Mouse (Mus musculus): ENCODE data around the gene Plxnc1. TPM values are rescaled to one million over a fixed set of nuclear protein-coding genes. Genes with fewer than 3 reads are reported as not detected.
A peak's percentile ranks its signal among the peaks of the same experiment; 100 is the strongest.

Gene Plxnc1
- polyA plus RNA-seq, 1 experiment from 2014 or later, result 7.1 TPM

DNA sequence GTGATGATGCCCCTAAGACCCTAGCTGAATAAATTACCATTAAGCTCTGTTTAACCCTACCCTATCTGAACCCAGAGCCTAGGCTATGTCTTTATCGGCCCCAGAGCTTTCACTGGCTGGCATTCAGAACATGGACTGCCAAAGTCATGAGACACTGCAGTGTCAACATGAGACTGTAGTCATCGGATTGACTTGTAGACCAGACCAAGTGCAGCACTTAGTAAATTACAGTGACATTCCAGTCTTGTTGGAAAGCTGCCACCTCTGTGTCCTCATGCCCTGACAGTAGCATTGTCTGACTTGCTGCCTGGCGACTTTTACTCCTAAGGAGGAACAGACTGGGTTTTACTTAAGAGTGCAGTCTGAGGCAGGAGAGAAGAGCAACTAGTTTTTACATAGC lies 155.4 kb downstream of the Plxnc1 start:
- Histone ChIP-seq H3K4me1 (ENCODE audit: control insufficient read depth, insufficient read depth, low read length) (no peaks in the 10 kb centered on the region), H3K4me2 (no peak overlapping the region), H3K27ac (ENCODE audit: low read depth, low read length) (peak overlapping the region; percentile 35; the same call in 1 of the 2 replicates), H3K9ac (ENCODE audit: low read depth, low read length) (no peak overlapping the region), H3K9me3 (replicated peaks; ENCODE audit: control insufficient read depth, low read length) (no peaks in the 10 kb centered on the region), H3K4me3 (ENCODE audit: low read depth, low read length) (no peak overlapping the region), H3K36me3 (ENCODE audit: control insufficient read depth, insufficient read depth, low read length) (0 out of 2 replicates have a peak, but pooled peaks cover 3% of the 10 kb centered on the region), H3K27me3 (ENCODE audit: control insufficient read depth, insufficient read depth, low read length) (no peaks in the 10 kb centered on the region)
- no peak; the same call in 1 of the 2 replicates for ATAC-seq (replicated peaks; ENCODE audit: insufficient number of reproducible peaks, low FRiP score, low TSS enrichment)
- 46% methylated on average over 3 of the region's 3 CpGs for WGBS (ENCODE audit: insufficient replicate concordance)

DNA sequence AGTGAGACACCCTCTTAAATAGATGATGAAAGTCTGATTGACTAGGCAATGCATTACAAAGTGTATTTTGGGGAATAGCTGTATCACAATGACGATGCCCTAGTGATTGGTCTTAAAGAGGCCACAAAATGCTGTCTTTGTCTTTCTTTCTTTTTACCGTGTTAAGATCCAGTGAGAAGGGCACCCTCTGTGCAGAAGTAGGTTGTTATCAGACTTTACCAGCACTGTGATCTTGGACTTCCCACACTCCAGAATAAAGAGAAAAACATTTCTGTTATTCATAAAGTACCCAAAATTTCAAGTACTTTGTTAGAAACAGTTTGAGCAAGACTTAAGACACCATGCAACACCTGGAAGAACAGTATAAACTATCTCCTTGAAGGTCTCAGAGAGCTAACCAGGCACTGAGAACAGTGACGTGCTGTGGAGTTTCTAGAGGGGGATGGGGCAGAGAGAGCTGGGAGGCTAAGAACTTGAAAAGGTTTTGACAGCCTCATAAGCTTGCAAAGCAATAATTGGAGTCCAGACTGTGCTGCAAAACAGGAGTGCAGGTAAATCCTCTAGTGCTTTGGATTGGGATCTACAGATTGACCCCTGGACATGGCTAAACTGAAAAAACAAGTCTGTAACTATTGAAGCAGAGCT lies 163.9 kb downstream of the Plxnc1 start:
- H3K27ac ChIP-seq (ENCODE audit: low read depth, low read length), result no peak overlapping the region
- no peaks in the 10 kb centered on the region for H3K4me1 ChIP-seq (ENCODE audit: control insufficient read depth, insufficient read depth, low read length)
- 77% methylated on average over 3 of the region's 3 CpGs for WGBS (ENCODE audit: insufficient replicate concordance)
- no peak overlapping the region for H3K4me3 ChIP-seq (ENCODE audit: low read depth, low read length)
- H3K36me3 ChIP-seq (ENCODE audit: control insufficient read depth, insufficient read depth, low read length), result no peaks in the 10 kb centered on the region
- H3K27me3 ChIP-seq (ENCODE audit: control insufficient read depth, insufficient read depth, low read length), result no peaks in the 10 kb centered on the region
- ATAC-seq (replicated peaks; ENCODE audit: insufficient number of reproducible peaks, low FRiP score, low TSS enrichment), result no peak
- H3K9ac ChIP-seq (ENCODE audit: low read depth, low read length), result no peak overlapping the region
- H3K4me2 ChIP-seq, result no peak overlapping the region
- no peaks in the 10 kb centered on the region for H3K9me3 ChIP-seq (replicated peaks; ENCODE audit: control insufficient read depth, low read length)

DNA sequence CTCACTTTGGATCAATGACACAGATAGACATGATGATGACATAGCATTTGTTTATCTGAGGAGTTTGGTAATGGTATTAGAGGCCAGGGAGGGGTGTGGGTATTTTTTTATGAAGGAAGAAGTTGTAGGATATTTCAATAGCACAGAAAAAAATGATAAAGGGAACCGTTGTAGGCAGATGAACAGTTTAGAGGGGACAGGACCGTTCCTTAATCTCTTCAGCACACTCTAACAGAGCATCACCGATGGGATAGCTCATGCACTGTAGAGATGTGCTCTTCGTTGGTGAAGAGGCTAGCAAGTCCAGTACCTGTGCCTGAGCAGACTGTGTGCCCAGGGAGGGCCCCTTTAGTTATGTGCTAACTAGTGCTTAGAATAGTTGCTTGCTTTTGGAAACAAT lies 165.3 kb downstream of the Plxnc1 start:
- WGBS (ENCODE audit: insufficient replicate concordance), result 91% methylated on average over 4 of the region's 4 CpGs
- Histone ChIP-seq H3K27me3 (ENCODE audit: control insufficient read depth, insufficient read depth, low read length) (no peaks in the 10 kb centered on the region), H3K9me3 (replicated peaks; ENCODE audit: control insufficient read depth, low read length) (no peaks in the 10 kb centered on the region), H3K9ac (ENCODE audit: low read depth, low read length) (no peak overlapping the region), H3K4me2 (no peak overlapping the region), H3K4me3 (ENCODE audit: low read depth, low read length) (no peak overlapping the region), H3K4me1 (ENCODE audit: control insufficient read depth, insufficient read depth, low read length) (no peaks in the 10 kb centered on the region), H3K36me3 (ENCODE audit: control insufficient read depth, insufficient read depth, low read length) (no peaks in the 10 kb centered on the region), H3K27ac (ENCODE audit: low read depth, low read length) (no peak overlapping the region)
- no peak for ATAC-seq (replicated peaks; ENCODE audit: insufficient number of reproducible peaks, low FRiP score, low TSS enrichment)

DNA sequence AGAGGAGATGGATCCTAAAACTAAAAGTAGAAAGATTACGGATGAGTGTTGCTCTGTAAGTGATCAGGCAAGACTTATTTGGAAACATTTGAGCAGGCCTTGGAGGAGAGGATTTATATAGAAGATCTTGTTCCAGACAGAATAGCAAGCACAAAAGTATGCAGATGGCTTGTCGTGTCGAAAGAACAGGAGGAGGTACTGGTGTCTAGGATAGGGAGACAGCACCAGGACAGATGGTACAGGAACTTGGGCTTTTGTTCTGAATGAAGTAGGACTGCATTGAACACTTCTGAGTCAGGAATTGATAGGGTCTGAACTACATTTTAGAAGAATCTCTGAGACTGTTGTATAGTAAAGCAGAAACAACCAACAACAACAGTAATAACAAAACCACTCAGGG lies 167.1 kb downstream of the Plxnc1 start:
- 92% methylated on average over 3 of the region's 3 CpGs for WGBS (ENCODE audit: insufficient replicate concordance)
- ATAC-seq (replicated peaks; ENCODE audit: insufficient number of reproducible peaks, low FRiP score, low TSS enrichment), result no peak

DNA sequence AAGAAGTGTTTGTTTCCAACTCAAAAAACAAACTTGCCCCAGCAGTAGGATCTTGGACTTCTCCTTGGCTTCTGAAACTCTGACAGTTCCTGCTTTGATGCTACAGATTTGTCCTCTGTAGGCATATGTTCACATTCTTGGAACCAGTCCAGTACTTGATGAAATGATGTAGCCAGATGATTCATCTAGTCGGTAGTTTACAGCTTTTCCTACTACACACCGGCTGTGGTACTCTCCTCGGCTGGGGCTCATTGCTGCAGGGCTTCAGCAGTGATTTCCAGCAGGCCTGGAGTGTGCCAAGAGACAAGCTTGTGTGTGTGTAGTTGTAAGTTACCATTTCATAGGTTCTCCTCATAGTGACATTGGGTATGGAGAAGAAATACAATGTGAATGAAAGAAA lies 173.1 kb downstream of the Plxnc1 start:
- Histone ChIP-seq H3K9me3 (replicated peaks; ENCODE audit: control insufficient read depth, low read length) (no peaks in the 10 kb centered on the region), H3K9ac (ENCODE audit: low read depth, low read length) (no peak overlapping the region), H3K4me3 (ENCODE audit: low read depth, low read length) (no peak overlapping the region), H3K27ac (ENCODE audit: low read depth, low read length) (no peak overlapping the region), H3K4me2 (no peak overlapping the region), H3K36me3 (ENCODE audit: control insufficient read depth, insufficient read depth, low read length) (no peaks in the 10 kb centered on the region), H3K27me3 (ENCODE audit: control insufficient read depth, insufficient read depth, low read length) (no peaks in the 10 kb centered on the region), H3K4me1 (ENCODE audit: control insufficient read depth, insufficient read depth, low read length) (no peaks in the 10 kb centered on the region)
- WGBS (ENCODE audit: insufficient replicate concordance), result 77% methylated on average over 3 of the region's 3 CpGs
- no peak for ATAC-seq (replicated peaks; ENCODE audit: insufficient number of reproducible peaks, low FRiP score, low TSS enrichment)

More for the DNA sequence above, 167.1 kb downstream of the Plxnc1 start:
- Histone ChIP-seq H3K27me3 (ENCODE audit: control insufficient read depth, insufficient read depth, low read length) (no peaks in the 10 kb centered on the region), H3K4me3 (ENCODE audit: low read depth, low read length) (no peak overlapping the region), H3K4me1 (ENCODE audit: control insufficient read depth, insufficient read depth, low read length) (no peaks in the 10 kb centered on the region), H3K9me3 (replicated peaks; ENCODE audit: control insufficient read depth, low read length) (no peaks in the 10 kb centered on the region), H3K36me3 (ENCODE audit: control insufficient read depth, insufficient read depth, low read length) (no peaks in the 10 kb centered on the region), H3K27ac (ENCODE audit: low read depth, low read length) (no peak overlapping the region), H3K4me2 (no peak overlapping the region), H3K9ac (ENCODE audit: low read depth, low read length) (no peak overlapping the region)

DNA sequence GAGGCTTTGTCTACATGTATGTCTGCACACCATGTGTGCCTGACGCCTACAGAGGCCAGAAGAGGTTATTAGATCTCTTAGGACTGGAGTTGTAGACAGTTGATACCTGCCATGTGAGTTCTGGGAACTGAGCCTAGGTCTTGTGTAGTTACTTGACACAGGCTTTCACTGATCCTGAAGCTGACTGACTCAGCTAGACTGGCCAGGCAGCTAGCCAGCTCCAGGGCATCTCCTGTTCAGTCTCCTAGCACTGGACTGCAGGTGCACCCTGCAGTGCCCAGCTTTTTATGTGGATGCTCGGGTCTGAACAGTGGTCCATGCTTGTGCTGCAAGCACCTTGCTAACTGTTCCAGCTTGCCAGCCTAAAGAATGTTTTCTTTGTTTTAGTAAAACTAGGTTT lies 197.6 kb downstream of the Plxnc1 start:
- 94% methylated on average over 2 of the region's 2 CpGs for WGBS (ENCODE audit: insufficient replicate concordance)
- no peaks in the 10 kb centered on the region for H3K9me3 ChIP-seq (replicated peaks; ENCODE audit: control insufficient read depth, low read length)

DNA sequence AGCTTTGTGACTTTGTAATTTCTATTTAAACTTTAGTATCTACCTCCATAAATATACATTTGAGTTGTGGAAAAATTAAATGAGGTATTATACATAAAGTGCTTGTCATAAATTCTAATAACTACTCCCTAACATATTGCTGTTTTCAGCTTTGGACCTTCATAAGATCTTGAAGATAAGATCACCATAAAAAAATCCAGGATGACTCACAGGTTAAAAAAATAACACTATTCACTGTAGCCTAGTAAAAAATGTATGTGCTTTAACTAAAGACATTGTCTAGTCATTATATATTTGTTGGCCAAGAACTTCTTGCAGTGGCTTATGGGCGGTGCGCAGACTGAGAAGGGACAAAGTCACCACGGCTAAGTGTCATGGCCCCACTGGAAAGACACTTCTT lies 203.2 kb downstream of the Plxnc1 start:
- H3K4me3 ChIP-seq (ENCODE audit: low read depth, low read length), result no peak overlapping the region
- H3K4me2 ChIP-seq, result no peak overlapping the region
- H3K36me3 ChIP-seq (ENCODE audit: control insufficient read depth, insufficient read depth, low read length), result no peaks in the 10 kb centered on the region
- no peaks in the 10 kb centered on the region for H3K9me3 ChIP-seq (replicated peaks; ENCODE audit: control insufficient read depth, low read length)
- no peaks in the 10 kb centered on the region for H3K4me1 ChIP-seq (ENCODE audit: control insufficient read depth, insufficient read depth, low read length)
- ATAC-seq (replicated peaks; ENCODE audit: insufficient number of reproducible peaks, low FRiP score, low TSS enrichment), result no peak
- no peaks in the 10 kb centered on the region for H3K27me3 ChIP-seq (ENCODE audit: control insufficient read depth, insufficient read depth, low read length)
- no peak overlapping the region for H3K27ac ChIP-seq (ENCODE audit: low read depth, low read length)
- no peak overlapping the region for H3K9ac ChIP-seq (ENCODE audit: low read depth, low read length)
- 94% methylated on average over 3 of the region's 3 CpGs for WGBS (ENCODE audit: insufficient replicate concordance)

More for the DNA sequence above, 197.6 kb downstream of the Plxnc1 start:
- H3K4me2 ChIP-seq, result no peak overlapping the region
- no peaks in the 10 kb centered on the region for H3K36me3 ChIP-seq (ENCODE audit: control insufficient read depth, insufficient read depth, low read length)
- ATAC-seq (replicated peaks; ENCODE audit: insufficient number of reproducible peaks, low FRiP score, low TSS enrichment), result no peak
- H3K27ac ChIP-seq (ENCODE audit: low read depth, low read length), result no peak overlapping the region
- no peak overlapping the region for H3K9ac ChIP-seq (ENCODE audit: low read depth, low read length)
- H3K27me3 ChIP-seq (ENCODE audit: control insufficient read depth, insufficient read depth, low read length), result no peaks in the 10 kb centered on the region
- no peak overlapping the region for H3K4me3 ChIP-seq (ENCODE audit: low read depth, low read length)
- H3K4me1 ChIP-seq (ENCODE audit: control insufficient read depth, insufficient read depth, low read length), result no peaks in the 10 kb centered on the region

All from heart, embryonic 11.5 days (tissue).